Mouse (Mus musculus) megakaryocyte, adult 5-6 weeks (primary cell): ENCODE results near the gene 2810004N23Rik. TPM values are rescaled to one million over a fixed set of nuclear protein-coding genes. Genes with fewer than 3 reads are reported as not detected.
"Not testable (repeated sequence)": the region's sequence is repeated elsewhere in the genome, so short reads cannot be mapped to it uniquely, and the experiment has no call there.

ENCODE experiments used
- ATAC-seq: 2 replicates; pipeline ENCODE4 v1.8.0; 2016; ENCODE audit warnings: mild to moderate bottlenecking, inconsistent platforms; ENCODE audit not compliant: poor library complexity, severe bottlenecking
- total RNA-seq, 2 experiments: library from RNA; stranded (forward) in 1 of 2; stranded (reverse) in 1 of 2; fragments of 153-499, 151-499 nt in 1 of 2; fragments of 221-1000, 200-1000 nt in 1 of 2; gene quantifications; 2 replicates each; pipeline versions ENCODE4 v1.2.3 to v1.2.4; 2015 to 2017

Gene 2810004N23Rik
- total RNA-seq, 2 experiments from 2014 or later = 11.6 to 24.4 TPM

- ATAC-seq = no peak
Measured at GRCm38 (mm10) chr8:124867126-124867525, 4.2 kb upstream of the 2810004N23Rik start.

GRCm38 (mm10) chr8:124866669-124867068 lies 3.7 kb upstream of the 2810004N23Rik start:
- peak; percentile 28 for ATAC-seq

GRCm38 (mm10) chr8:124863729-124864128 lies 809 bp upstream of the 2810004N23Rik start:
- no peak for ATAC-seq

- ATAC-seq = peak; percentile 10
Measured at GRCm38 (mm10) chr8:124863163-124863677, 300 bp upstream of the 2810004N23Rik start.

- ATAC-seq = no peak
Measured at GRCm38 (mm10) chr8:124860188-124860587, 2.7 kb downstream of the 2810004N23Rik start.

- peak; percentile 33; the same call in 1 of the 2 replicates for ATAC-seq
Measured at GRCm38 (mm10) chr8:124859466-124859865, 3.5 kb downstream of the 2810004N23Rik start.

GRCm38 (mm10) chr8:124853511-124853910 lies 9.4 kb downstream of the 2810004N23Rik start:
- no peak for ATAC-seq

- no peak for ATAC-seq
Measured at GRCm38 (mm10) chr8:124845573-124845972, 17.3 kb downstream of the 2810004N23Rik start.

- no peak for ATAC-seq
Measured at GRCm38 (mm10) chr8:124845131-124845530, 17.8 kb downstream of the 2810004N23Rik start.

- not testable (repeated sequence) for ATAC-seq
Measured at GRCm38 (mm10) chr8:124842929-124843328, 20.0 kb downstream of the 2810004N23Rik start.

- no peak for ATAC-seq
Measured at GRCm38 (mm10) chr8:124841775-124842174, 21.1 kb downstream of the 2810004N23Rik start.

- ATAC-seq = no peak
Measured at GRCm38 (mm10) chr8:124840900-124841299, 22.0 kb downstream of the 2810004N23Rik start.

GRCm38 (mm10) chr8:124839371-124839770 lies 23.5 kb downstream of the 2810004N23Rik start:
- no peak for ATAC-seq

GRCm38 (mm10) chr8:124837956-124838355 lies 25.0 kb downstream of the 2810004N23Rik start:
- peak; percentile 60 for ATAC-seq

GRCm38 (mm10) chr8:124836907-124837306 lies 26.0 kb downstream of the 2810004N23Rik start:
- ATAC-seq = no peak

GRCm38 (mm10) chr8:124836273-124836672 lies 26.6 kb downstream of the 2810004N23Rik start:
- no peak for ATAC-seq

- ATAC-seq = no peak
Measured at GRCm38 (mm10) chr8:124835848-124836247, 27.1 kb downstream of the 2810004N23Rik start.

GRCm38 (mm10) chr8:124833430-124834205 lies 29.3 kb downstream of the 2810004N23Rik start:
- no peak for ATAC-seq

GRCm38 (mm10) chr8:124831941-124832340 lies 31.0 kb downstream of the 2810004N23Rik start:
- ATAC-seq = no peak

- no peak for ATAC-seq
Measured at GRCm38 (mm10) chr8:124831531-124831930, 31.4 kb downstream of the 2810004N23Rik start.

- ATAC-seq = peak; percentile 77
Measured at GRCm38 (mm10) chr8:124830050-124830449, 32.9 kb downstream of the 2810004N23Rik start.

- no peak for ATAC-seq
Measured at GRCm38 (mm10) chr8:124828561-124829240, 34.2 kb downstream of the 2810004N23Rik start.
